Mouse (Mus musculus) left cerebral cortex, postnatal 25 days (tissue): ENCODE results near the gene Dtnbp1. TPM values are rescaled to one million over a fixed set of nuclear protein-coding genes. Genes with fewer than 3 reads are reported as not detected.
A peak's percentile ranks its signal among the peaks of the same experiment; 100 is the strongest.

Source experiments
- DNase-seq, 2 experiments: peaks; one replicate each; pipeline ENCODE4 v3.0.0; 2022; ENCODE audit warnings: low spot score in 2 of 2, mixed read lengths in 1 of 2
- intact Hi-C: fragments of 180-260 bp; cut with DNase I; formaldehyde crosslinking; loops from one replicate; pipeline ENCODE4 v1.15.1; 2025
- total RNA-seq, 2 experiments: library from RNA; stranded (reverse); gene quantifications; 2 replicates each; pipeline ENCODE4 v1.2.3; 2021

The Dtnbp1 gene
- total RNA-seq, 2 experiments from 2014 or later = 82.4 to 89.3 TPM

GRCm38 (mm10) chr13:45004987-45005592 is 3.1 kb upstream of the Dtnbp1 start:
- DNase-seq = no peak
- intact Hi-C loops = no loop called here

GRCm38 (mm10) chr13:45003026-45003425 is 1.1 kb upstream of the Dtnbp1 start:
- no peak for DNase-seq
- intact Hi-C loops = no loop called here

DNA sequence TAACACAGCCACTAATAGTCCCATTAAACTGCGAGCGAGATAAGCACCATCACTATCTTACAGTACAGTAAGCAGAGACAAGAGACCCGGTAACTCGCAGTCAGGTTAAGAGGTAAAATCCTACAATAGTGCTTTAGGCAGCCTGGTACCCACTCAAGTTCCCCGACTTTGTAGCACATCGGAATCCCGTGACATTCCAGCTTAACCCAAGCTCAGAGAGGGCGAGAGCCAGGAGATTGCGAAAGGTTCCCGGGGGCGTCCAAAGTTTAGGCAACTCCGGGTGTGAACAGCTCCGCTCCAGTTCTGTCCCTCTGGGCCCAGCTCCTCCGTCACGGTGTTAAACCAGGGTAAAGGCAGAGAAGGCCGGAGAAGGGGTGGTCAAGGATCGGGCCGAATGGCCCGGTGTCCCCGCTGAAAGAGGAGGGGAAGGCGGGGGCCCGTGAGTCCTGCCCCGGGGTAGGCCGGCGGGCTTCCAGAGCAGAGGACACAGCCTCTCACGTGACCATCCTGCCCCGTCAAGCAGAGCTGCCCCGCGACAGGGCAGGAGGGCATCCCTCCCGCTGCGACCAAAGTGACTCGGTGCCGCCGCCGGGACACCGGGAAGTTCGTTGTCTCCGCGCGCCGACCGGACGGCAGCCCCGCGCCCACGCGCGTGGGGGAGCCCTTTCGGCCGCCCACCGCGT is 578 bp downstream of the Dtnbp1 start:
- peak in 1 of 2 experiments; percentile 37 for DNase-seq
- intact Hi-C loops = no loop called here

- peak; percentile 19 to 54 for DNase-seq
- intact Hi-C loops = no loop called here
Observed at GRCm38 (mm10) chr13:45000836-45001227, 1.1 kb downstream of the Dtnbp1 start.

- intact Hi-C loops = no loop called here
Observed at GRCm38 (mm10) chr13:44999211-44999610, 2.7 kb downstream of the Dtnbp1 start.

DNA sequence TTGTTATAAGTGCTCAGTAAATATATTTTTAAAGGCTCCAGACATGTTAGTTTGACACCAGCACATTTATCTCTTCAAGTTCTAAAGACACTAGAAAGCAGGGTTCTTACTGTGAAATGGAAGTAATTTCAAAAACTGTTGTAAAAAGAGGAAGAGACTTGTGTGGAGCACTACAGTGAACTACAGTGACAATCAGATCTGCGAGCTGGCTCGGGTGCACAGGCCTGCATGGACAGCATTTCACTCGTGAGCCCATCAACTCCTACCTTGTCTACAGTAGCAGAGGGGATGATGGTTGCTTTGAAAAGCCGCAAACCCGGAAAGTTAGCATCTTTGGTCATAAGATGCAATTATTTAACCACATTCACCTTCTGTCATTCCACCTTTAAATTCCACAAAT is 5.6 kb downstream of the Dtnbp1 start:
- DNase-seq = no peak
- intact Hi-C loops = no loop called here

More at GRCm38 (mm10) chr13:44999211-44999610, 2.7 kb downstream of the Dtnbp1 start:
- DNase-seq = no peak

GRCm38 (mm10) chr13:44992550-44993205 is 9.3 kb downstream of the Dtnbp1 start:
- DNase-seq = no peak
- intact Hi-C loops = no loop called here

DNA sequence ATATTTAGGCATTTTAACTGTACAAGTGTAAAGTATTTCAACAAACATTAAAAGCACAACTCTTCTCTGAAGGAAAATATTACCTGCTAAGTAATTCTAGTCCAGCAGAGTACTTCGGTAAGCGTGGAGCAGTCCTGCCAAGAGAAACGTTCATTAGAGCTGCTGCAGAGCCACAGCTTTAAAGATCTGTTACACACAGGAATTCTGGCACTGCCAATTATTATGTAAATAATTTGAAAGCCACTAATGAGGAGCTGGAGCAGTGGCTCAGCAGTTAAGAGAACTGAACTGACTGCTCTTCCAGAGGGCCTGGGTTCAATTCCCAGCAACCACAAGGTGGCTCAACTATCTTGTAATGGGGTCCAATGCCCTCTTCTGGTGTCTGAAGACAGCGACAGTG is 10.0 kb downstream of the Dtnbp1 start:
- intact Hi-C loops = no loop called here
- DNase-seq = no peak

DNA sequence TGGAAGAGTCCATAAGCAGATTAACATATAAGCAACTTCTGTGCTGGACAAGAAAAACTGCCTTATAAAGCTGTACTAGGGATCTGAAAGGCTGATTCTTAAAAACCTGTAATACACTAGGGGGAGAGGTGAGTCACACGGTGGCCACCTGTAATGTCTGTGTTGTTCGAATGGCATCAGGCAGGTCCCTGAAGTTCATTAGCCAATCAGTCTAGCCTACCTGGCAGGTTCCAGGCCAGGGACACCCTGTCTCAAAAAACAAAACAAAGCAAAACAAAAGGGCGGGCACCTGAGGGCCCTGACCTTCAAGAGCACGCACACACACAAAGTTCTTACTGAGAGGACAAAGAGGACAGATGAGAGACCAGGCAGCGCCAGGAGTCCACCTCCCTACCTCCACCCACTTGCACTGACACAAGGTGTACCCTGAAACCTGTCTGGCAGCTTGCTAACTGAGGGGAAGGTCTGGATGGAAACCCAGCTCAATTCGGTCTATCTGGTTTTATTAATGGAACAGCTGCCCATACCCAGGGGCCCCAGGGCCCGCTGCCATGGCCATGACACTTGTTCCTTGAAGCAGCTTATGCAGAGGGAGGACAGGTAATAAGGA is 11.8 kb downstream of the Dtnbp1 start:
- no peak for DNase-seq
- intact Hi-C loops = no loop called here

DNA sequence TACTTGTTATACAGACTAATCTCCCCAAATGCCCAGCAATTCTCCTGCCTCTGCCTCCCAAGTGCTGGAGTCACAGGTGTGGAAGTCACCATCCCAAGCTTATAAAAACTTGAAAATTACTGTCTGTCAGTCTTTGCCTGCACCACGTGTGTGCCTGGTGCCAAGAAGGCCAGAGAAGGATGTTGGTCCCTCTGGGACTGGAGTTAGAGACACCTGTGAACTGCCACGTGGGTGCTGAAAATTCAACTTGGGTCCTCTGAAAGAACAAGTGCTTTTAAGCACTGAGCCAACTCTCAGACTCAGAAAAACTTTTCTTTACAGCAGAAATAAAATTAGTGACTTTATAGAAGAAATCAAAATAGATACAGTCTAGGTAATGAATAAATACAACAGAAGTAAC is 15.6 kb downstream of the Dtnbp1 start:
- intact Hi-C loops = no loop called here
- no peak for DNase-seq

DNA sequence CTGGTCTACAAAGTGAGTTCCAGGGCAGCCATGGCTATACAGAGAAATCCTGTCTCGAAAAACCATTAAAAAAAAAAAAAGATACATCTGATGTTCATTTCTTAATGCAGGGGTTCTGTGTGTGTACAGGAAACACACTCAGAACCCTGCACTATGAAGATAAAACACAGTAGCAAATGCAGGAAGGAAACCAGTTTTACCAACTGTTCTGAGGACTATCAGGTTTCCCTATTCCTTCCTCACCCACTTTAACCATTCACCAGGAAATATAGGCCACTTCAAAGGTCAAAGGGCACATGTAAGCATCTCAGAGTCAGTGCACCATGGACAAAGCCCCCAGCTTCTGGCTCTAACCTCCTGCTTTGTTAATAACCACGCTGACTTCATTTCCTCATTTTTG is 16.6 kb downstream of the Dtnbp1 start:
- DNase-seq = no peak
- intact Hi-C loops = no loop called here

GRCm38 (mm10) chr13:44983635-44984401 is 18.1 kb downstream of the Dtnbp1 start:
- DNase-seq = no peak
- intact Hi-C loops = no loop called here

GRCm38 (mm10) chr13:44982799-44983198 is 19.1 kb downstream of the Dtnbp1 start:
- intact Hi-C loops = no loop called here
- DNase-seq = no peak

DNA sequence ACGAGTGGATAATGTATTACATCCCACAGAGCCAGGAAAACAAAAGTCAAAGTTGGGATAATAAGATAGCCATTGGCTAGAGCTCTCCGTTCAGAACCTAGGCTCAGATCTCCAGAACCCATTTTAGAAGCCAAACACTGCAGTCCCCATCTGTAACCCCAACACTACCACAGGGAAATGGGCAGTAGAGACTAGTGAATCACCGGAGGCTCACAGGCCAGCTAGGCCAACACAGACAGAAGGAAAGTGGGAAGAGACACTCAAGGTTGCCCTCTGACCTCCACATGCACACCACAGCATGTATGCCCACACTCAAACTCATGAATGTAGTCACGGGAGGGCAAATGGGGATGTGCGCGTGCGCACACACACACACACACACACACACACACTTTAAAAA is 22.5 kb downstream of the Dtnbp1 start:
- intact Hi-C loops = loop anchor here (10.0 kb wide), 1 partner anchor 1185 kb away; no protein-coding TSS in a partner anchor
- DNase-seq = no peak

DNA sequence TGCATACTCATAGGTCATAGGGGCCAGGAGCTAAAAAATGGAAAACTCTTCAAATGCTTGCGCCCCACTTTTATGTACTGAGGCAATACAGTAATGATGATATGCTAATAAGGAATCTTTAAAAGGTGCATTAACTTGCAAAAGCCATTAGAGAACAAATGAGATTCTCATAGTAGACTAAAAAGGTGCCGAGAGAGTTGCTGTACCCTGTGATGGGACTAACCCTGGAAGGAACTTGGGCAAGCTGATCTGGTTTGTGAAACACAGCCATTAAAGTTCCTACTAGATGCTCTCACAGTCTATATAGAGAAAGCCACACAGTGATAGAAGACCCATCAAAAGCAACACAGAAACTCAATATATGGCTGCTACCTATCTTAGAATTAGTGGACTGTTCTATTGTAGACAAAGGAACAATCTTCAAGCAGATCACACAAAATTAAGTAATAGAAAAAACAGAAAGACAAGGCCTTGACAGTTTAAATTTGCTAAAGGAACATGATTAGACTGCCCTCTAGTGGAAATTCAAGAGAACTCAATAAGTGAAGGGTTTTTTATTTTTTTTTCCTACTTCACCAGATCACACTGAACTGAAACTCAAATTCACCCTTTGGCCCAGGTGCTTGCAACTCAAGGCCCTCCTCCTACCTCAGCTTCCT is 24.3 kb downstream of the Dtnbp1 start:
- DNase-seq = no peak
- intact Hi-C loops = loop anchor here (10.0 kb wide), 1 partner anchor 1183 kb away; no protein-coding TSS in a partner anchor

- intact Hi-C loops = loop anchor here (10.0 kb wide), 1 partner anchor 1182 kb away; no protein-coding TSS in a partner anchor
Observed at GRCm38 (mm10) chr13:44977059-44977458, 24.9 kb downstream of the Dtnbp1 start.

DNA sequence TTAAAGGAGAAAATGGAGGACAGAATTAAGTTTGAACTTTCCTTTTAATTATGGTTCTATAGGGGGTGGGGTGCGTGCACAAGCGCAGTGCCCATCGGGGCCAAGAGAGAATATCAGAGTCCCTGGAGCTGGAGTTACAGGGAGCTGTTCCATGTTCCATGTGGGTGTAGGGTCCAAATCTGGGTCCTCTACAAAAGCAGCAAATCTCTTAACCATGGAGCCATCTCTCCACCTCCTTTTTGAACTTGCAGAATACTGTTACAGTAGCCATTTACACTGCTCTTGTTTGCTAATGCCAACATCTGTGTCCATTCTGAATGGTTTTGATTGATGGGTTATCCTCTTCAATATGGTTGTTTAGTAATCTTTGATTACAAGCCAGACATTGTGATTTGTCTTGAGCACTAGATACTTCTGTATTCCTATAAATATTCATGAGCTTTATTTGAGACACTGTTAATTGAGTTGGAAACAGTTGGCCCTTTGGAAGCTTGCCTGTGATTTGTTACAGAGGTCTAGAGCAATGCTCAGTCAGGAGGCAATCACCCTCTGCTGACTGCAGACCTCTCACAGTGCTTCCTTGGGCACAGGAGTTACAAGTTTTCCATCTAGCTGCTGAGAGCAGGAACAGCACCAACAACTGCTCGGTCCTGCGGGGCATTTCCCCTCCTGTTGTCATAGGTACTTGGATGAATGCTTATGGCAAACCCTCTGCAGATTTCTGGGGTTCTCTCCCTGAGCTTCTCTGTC is 41.2 kb downstream of the Dtnbp1 start:
- intact Hi-C loops = no loop called here
- DNase-seq = no peak

More at GRCm38 (mm10) chr13:44977059-44977458, 24.9 kb downstream of the Dtnbp1 start:
- no peak for DNase-seq

DNA sequence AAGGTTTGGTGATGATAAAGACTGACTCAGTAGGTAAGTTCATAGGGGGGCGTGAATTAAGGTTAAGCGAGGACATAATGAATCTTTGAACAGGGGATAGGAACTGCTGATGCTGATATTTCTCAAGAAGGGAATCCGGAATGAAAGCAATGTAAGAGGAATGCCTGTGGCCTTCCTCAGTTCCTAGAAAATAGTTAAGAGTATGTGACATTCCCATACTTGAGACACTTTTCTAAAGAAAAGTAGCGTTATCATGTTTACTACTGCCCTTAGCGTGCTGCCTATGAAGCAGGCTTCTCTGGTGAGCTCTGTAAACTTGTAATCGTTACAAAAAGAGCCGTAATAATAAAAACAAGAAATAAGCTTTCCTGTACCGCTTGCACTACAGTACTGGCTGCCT is 44.9 kb downstream of the Dtnbp1 start:
- intact Hi-C loops = no loop called here
- DNase-seq = no peak
